Mouse (Mus musculus) activated CD4-positive, CD25-positive, alpha-beta regulatory T cell, adult 9 weeks (primary cell): Measurements from ENCODE around the gene Gm5930. TPM values are rescaled to one million over a fixed set of nuclear protein-coding genes. Genes with fewer than 3 reads are reported as not detected.

Experiments
- polyA plus RNA-seq: library from polyadenylated mRNA; unstranded; fragments of 100-300 nt; shearing (Covaris generic); gene quantifications from one replicate; pipeline ENCODE4 v1.2.1, GENCODE M21; 2017

Gene Gm5930
- polyA plus RNA-seq: not detected

DNA sequence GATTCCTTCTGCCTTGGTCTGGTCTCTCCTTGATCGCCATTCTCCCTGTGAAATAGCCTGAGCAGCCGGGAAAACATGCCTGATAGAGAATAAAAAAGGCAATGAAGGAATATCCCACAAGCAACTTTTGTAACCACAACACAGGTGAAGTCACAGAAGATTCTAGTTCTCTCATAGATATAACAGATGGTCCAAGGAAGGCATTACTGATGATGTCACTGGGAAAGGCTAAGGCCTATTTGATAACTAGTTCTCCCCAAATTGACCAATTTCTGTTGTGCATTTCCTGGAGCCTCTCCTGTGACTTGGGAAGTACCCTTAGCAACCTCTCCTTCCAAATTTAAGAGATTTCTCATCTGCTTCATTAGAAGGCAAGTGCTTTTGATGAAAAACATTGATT is at the start of gene Gm5930:
TSS of gene Gm5930 (minus strand) at position 101 of the 400 bp plus-strand sequence.

DNA sequence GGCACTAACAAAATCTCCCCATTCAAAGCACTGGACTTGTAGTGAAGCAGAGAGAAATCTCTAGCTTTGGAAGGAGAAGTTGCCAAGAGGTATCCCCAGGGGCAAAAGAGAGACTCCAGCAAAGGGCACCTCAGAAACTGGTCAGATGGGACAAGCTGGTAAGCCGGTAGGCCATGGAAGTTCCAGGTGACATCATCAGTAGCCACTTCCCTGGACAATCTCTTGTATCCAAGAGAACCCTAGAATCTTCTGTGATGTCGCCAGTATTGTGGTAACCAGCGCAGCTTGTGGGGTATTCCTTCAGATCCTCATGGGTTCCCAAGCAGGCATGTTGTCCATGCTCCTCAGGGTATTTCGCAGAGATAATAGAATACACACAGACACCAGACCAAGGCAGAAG is 26.7 kb upstream of the Gm5930 start, which contains the start of gene Gm8229:
TSS of gene Gm8229 (plus strand) at position 301 of the 400 bp plus-strand sequence.

DNA sequence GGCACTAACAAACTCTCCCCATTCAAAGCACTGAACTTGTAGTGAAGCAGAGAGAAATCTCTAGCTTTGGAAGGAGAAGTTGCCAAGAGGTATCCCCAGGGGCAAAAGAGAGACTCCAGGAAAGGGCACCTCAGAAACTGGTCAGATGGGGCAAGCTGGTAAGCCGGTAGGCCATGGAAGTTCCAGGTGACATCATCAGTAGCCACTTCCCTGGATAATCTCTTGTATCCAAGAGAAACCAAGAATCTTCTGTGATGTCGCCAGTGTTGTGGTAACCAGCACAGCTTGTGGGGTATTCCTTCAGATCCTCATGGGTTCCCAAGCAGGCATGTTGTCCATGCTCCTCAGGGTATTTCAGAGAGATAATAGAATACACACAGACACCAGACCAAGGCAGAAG is 53.1 kb downstream of the Gm5930 start, which contains the start of gene Gm8220:
TSS of gene Gm8220 (plus strand) at position 301 of the 400 bp plus-strand sequence.

Other genes with a start within 250 kb of the Gm5930 start
- gene Ear2, start 235.9 kb downstream of the Gm5930 start, polyA plus RNA-seq: 1.3 TPM
- not detected for gene Gm3327, start 214.7 kb downstream of the Gm5930 start, polyA plus RNA-seq
- gene Gm8212, start 140.9 kb downstream of the Gm5930 start, polyA plus RNA-seq: not detected
- not detected for gene 4930503E14Rik, start 125.3 kb downstream of the Gm5930 start, polyA plus RNA-seq
- not detected for gene Gm8220, start 53.0 kb downstream of the Gm5930 start, polyA plus RNA-seq
- gene Gm8229, start 26.8 kb upstream of the Gm5930 start, polyA plus RNA-seq: not detected
- not detected for gene Gm3371, start 72.1 kb upstream of the Gm5930 start, polyA plus RNA-seq
- gene Gm8232, start 95.1 kb upstream of the Gm5930 start, polyA plus RNA-seq: not detected
- gene BC061237, start 153.9 kb upstream of the Gm5930 start, polyA plus RNA-seq: not detected
- not detected for gene Gm17093, start 179.7 kb upstream of the Gm5930 start, polyA plus RNA-seq
- gene Gm8247, start 244.6 kb upstream of the Gm5930 start, polyA plus RNA-seq: not detected